Mouse (Mus musculus) adrenal gland (tissue): ENCODE data around the gene Rcan1.

Experiments
- intact Hi-C: fragments of 180-260 bp; cut with DNase I; formaldehyde crosslinking; loops from one replicate; pipeline ENCODE4 v1.15.1; 2025

Gene Rcan1

GRCm38 (mm10) chr16:92357023-92357422 lies 113.6 kb downstream of the Rcan1 start:
- intact Hi-C loops: no loop called here

DNA sequence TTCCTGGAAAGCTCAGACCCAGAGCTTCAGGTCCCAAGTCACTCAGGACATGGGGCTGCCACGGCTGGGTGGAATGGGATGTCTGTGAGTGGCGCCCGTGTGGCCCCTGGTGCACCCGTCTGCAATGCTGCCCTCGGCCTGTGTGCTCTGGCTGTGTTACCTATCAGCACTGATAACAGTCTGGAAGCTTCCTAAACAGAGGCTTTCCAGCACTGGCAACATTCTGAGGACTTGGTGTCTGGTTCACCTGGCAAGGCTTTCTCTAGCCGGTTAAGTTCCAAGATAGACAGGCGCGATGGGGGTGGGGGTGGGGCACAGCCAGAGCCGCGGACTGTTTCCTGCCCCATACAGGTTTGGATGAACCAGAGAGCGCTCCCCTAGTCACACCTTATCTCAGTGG lies 114.7 kb downstream of the Rcan1 start:
- intact Hi-C loops: no loop called here

GRCm38 (mm10) chr16:92355366-92355765 lies 115.3 kb downstream of the Rcan1 start:
- intact Hi-C loops: no loop called here

DNA sequence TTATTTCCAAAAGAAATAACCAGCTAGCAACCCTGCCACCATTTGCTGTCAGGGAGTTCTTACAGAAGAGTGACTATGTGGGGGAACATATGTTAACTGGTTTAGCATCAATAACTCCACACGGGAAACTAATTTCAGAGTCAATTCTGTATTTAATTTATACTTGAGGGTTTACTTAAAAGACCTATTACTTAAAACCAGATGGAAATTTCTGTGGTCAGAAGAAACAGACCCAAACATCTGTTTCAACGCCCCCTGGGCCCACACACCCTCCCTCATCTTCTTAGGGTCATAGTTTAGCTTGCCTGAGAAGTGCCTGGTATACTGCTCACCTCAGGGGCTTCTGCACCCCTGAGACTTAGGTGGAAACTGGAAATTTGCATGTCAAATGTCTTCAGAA lies 116.8 kb downstream of the Rcan1 start:
- intact Hi-C loops: no loop called here

DNA sequence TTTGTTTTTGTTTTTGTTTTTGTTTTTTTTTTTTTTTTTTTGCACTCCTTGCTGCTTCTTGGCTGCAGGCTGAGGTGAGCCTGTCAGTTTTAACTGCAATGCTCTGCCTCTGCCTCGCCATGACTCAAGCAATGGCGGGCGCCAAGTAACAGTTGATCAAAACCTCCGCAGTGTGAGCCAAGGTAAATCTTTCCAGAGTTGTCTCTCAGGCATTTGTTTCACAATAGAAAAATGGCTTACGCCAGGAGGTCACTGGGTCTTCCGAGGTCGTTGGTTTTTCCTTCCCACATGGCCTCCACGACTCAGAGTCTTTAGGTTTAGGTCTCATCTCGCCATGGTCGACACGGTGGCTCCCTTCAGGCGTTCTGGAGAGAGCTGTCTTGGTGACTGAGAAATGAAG lies 117.4 kb downstream of the Rcan1 start:
- intact Hi-C loops: no loop called here

GRCm38 (mm10) chr16:92348941-92349340 lies 121.7 kb downstream of the Rcan1 start:
- intact Hi-C loops: no loop called here

- intact Hi-C loops: no loop called here
These were observed 124.3 kb downstream of the Rcan1 start for GRCm38 (mm10) chr16:92346297-92346916.

GRCm38 (mm10) chr16:92345177-92345576 lies 125.5 kb downstream of the Rcan1 start:
- intact Hi-C loops: no loop called here
